Mouse (Mus musculus): Measurements from ENCODE around the gene Fam198b. TPM values are rescaled to one million over a fixed set of nuclear protein-coding genes. Genes with fewer than 3 reads are reported as not detected.

Fam198b gene
- polyA plus RNA-seq, 1 experiment from 2014 or later: 6.0 TPM

GRCm38 (mm10) chr3:79916185-79916584 lies 31.9 kb downstream of the Fam198b start:
- Histone ChIP-seq H3K4me3 (ENCODE audit: low read depth, low read length) (no peak overlapping the region), H3K4me1 (ENCODE audit: control insufficient read depth, insufficient read depth, low read length) (no peaks in the 10 kb centered on the region), H3K27ac (replicated peaks; ENCODE audit: low read depth, low read length) (no peak overlapping the region), H3K9ac (ENCODE audit: low read length) (no peak overlapping the region), H3K27me3 (ENCODE audit: control insufficient read depth, insufficient read depth, low read length) (no peaks in the 10 kb centered on the region), H3K4me2 (ENCODE audit: low read depth, severe bottlenecking) (no peak overlapping the region), H3K36me3 (ENCODE audit: control insufficient read depth, insufficient read depth, low read length) (no peaks in the 10 kb centered on the region), H3K9me3 (ENCODE audit: control insufficient read depth, low read length) (no peaks in the 10 kb centered on the region)
- ATAC-seq (ENCODE audit: insufficient number of reproducible peaks, low FRiP score, low TSS enrichment, low read depth) (no peak), DNase-seq (ENCODE audit: low spot score) (no peak)
- 95% methylated on average over 5 of the region's 5 CpGs for WGBS

DNA sequence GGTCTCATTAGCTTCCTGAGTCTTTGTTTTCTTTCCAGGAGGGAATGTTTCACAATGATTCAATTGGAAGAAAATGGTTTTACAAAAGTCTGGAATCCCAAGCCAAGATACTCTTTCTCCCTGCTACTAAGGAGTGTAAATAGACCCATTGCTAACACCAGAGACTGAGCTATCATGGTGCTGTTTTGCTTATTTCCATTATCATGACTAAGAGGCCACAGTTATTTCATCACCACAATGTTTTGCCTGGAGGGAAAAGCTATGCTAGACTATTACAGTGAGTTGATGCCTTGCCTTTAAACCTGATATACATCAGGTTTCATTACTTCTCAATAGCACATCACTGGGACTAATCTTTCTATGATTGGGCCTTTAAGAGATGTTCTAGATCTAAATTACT lies 34.4 kb downstream of the Fam198b start:
- H3K27ac ChIP-seq (replicated peaks; ENCODE audit: low read depth, low read length): no peak overlapping the region
- H3K9ac ChIP-seq (ENCODE audit: low read length): no peak overlapping the region
- no peak overlapping the region for H3K4me2 ChIP-seq (ENCODE audit: low read depth, severe bottlenecking)
- no peaks in the 10 kb centered on the region for H3K27me3 ChIP-seq (ENCODE audit: control insufficient read depth, insufficient read depth, low read length)
- no peak for ATAC-seq (ENCODE audit: insufficient number of reproducible peaks, low FRiP score, low TSS enrichment, low read depth)
- H3K36me3 ChIP-seq (ENCODE audit: control insufficient read depth, insufficient read depth, low read length): no peaks in the 10 kb centered on the region
- H3K4me1 ChIP-seq (ENCODE audit: control insufficient read depth, insufficient read depth, low read length): no peaks in the 10 kb centered on the region
- no peak for DNase-seq (ENCODE audit: low spot score)
- no peak overlapping the region for H3K4me3 ChIP-seq (ENCODE audit: low read depth, low read length)
- no peaks in the 10 kb centered on the region for H3K9me3 ChIP-seq (ENCODE audit: control insufficient read depth, low read length)

DNA sequence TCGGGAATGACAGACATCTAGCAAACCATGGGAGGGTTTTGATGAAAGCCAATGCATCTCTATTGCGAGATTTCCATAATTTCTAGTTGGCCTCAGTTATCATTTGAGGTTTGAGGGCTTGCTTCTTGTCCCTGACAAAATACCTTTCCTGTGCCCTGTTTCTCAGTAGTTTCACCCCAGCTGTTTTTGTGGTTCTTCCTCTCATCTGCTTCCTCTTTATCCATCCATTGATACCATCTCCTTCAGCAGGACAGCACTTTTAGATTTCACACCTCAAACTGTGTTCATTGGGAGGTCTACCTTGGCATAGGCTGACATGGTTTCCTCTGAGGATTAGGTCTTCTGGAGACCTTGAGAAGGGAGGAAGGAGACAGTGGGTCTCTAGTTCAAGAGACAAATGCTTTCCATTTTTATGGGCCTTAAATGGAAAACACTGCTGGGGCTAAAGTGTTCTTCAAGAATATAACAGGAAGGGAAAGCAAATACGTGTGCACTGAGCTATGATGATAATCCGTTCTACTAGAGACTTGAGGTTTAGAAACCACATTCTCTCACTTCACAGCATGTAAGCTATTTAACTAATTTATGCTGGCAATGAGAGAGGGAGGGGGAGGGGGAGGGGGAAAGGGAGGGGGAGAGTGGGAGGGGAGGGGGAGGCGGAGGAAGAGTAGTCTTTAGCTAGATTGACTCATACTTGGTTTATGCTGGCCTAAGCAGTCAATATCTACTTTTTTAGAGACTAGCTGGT lies 41.8 kb downstream of the Fam198b start:
- DNase-seq (ENCODE audit: low spot score): no peak
- Histone ChIP-seq H3K4me1 (ENCODE audit: control insufficient read depth, insufficient read depth, low read length) (no peaks in the 10 kb centered on the region), H3K27me3 (ENCODE audit: control insufficient read depth, insufficient read depth, low read length) (no peaks in the 10 kb centered on the region), H3K4me3 (ENCODE audit: low read depth, low read length) (no peak overlapping the region), H3K9me3 (ENCODE audit: control insufficient read depth, low read length) (no peaks in the 10 kb centered on the region), H3K27ac (replicated peaks; ENCODE audit: low read depth, low read length) (no peak overlapping the region), H3K36me3 (ENCODE audit: control insufficient read depth, insufficient read depth, low read length) (no peaks in the 10 kb centered on the region), H3K4me2 (ENCODE audit: low read depth, severe bottlenecking) (no peak overlapping the region), H3K9ac (ENCODE audit: low read length) (no peak overlapping the region)
- no peak for ATAC-seq (ENCODE audit: insufficient number of reproducible peaks, low FRiP score, low TSS enrichment, low read depth)
- WGBS: 76% methylated on average over 5 of the region's 5 CpGs

GRCm38 (mm10) chr3:79927050-79927449 lies 42.7 kb downstream of the Fam198b start:
- no peak overlapping the region for H3K27ac ChIP-seq (replicated peaks; ENCODE audit: low read depth, low read length)
- no peaks in the 10 kb centered on the region for H3K36me3 ChIP-seq (ENCODE audit: control insufficient read depth, insufficient read depth, low read length)
- no peaks in the 10 kb centered on the region for H3K9me3 ChIP-seq (ENCODE audit: control insufficient read depth, low read length)
- ATAC-seq (ENCODE audit: insufficient number of reproducible peaks, low FRiP score, low TSS enrichment, low read depth) (no peak), DNase-seq (ENCODE audit: low spot score) (no peak)
- H3K4me3 ChIP-seq (ENCODE audit: low read depth, low read length): no peak overlapping the region
- WGBS: 81% methylated on average over 4 of the region's 4 CpGs
- H3K9ac ChIP-seq (ENCODE audit: low read length): no peak overlapping the region
- no peak overlapping the region for H3K4me2 ChIP-seq (ENCODE audit: low read depth, severe bottlenecking)
- no peaks in the 10 kb centered on the region for H3K4me1 ChIP-seq (ENCODE audit: control insufficient read depth, insufficient read depth, low read length)
- no peaks in the 10 kb centered on the region for H3K27me3 ChIP-seq (ENCODE audit: control insufficient read depth, insufficient read depth, low read length)

GRCm38 (mm10) chr3:79928409-79928808 lies 44.1 kb downstream of the Fam198b start:
- no peak overlapping the region for H3K4me3 ChIP-seq (ENCODE audit: low read depth, low read length)
- ATAC-seq (ENCODE audit: insufficient number of reproducible peaks, low FRiP score, low TSS enrichment, low read depth): no peak
- DNase-seq (ENCODE audit: low spot score): no peak
- H3K27ac ChIP-seq (replicated peaks; ENCODE audit: low read depth, low read length): no peak overlapping the region
- H3K36me3 ChIP-seq (ENCODE audit: control insufficient read depth, insufficient read depth, low read length): no peaks in the 10 kb centered on the region
- 90% methylated on average over 5 of the region's 5 CpGs for WGBS
- H3K9ac ChIP-seq (ENCODE audit: low read length): no peak overlapping the region
- no peaks in the 10 kb centered on the region for H3K4me1 ChIP-seq (ENCODE audit: control insufficient read depth, insufficient read depth, low read length)
- no peaks in the 10 kb centered on the region for H3K27me3 ChIP-seq (ENCODE audit: control insufficient read depth, insufficient read depth, low read length)
- H3K4me2 ChIP-seq (ENCODE audit: low read depth, severe bottlenecking): no peak overlapping the region
- H3K9me3 ChIP-seq (ENCODE audit: control insufficient read depth, low read length): no peaks in the 10 kb centered on the region

- no peak for ATAC-seq (ENCODE audit: insufficient number of reproducible peaks, low FRiP score, low TSS enrichment, low read depth)
- no peak overlapping the region for H3K4me3 ChIP-seq (ENCODE audit: low read depth, low read length)
- no peak overlapping the region for H3K9ac ChIP-seq (ENCODE audit: low read length)
- no peaks in the 10 kb centered on the region for H3K4me1 ChIP-seq (ENCODE audit: control insufficient read depth, insufficient read depth, low read length)
- no peaks in the 10 kb centered on the region for H3K36me3 ChIP-seq (ENCODE audit: control insufficient read depth, insufficient read depth, low read length)
- no peak overlapping the region for H3K27ac ChIP-seq (replicated peaks; ENCODE audit: low read depth, low read length)
- H3K27me3 ChIP-seq (ENCODE audit: control insufficient read depth, insufficient read depth, low read length): no peaks in the 10 kb centered on the region
- no peak overlapping the region for H3K4me2 ChIP-seq (ENCODE audit: low read depth, severe bottlenecking)
- 66% methylated on average over 7 of the region's 7 CpGs for WGBS
- no peaks in the 10 kb centered on the region for H3K9me3 ChIP-seq (ENCODE audit: control insufficient read depth, low read length)
- no peak for DNase-seq (ENCODE audit: low spot score)
Observed at GRCm38 (mm10) chr3:79930141-79930744, 45.9 kb downstream of the Fam198b start.

GRCm38 (mm10) chr3:79936213-79936612 lies 51.9 kb downstream of the Fam198b start:
- peak; percentile 65 for DNase-seq (ENCODE audit: low spot score)
- H3K4me1 ChIP-seq (ENCODE audit: control insufficient read depth, insufficient read depth, low read length): peaks cover 5% of the 10 kb centered on the region; the same call in 1 of the 2 replicates
- no peak overlapping the region for H3K4me3 ChIP-seq (ENCODE audit: low read depth, low read length)
- WGBS: 27% methylated on average over 6 of the region's 6 CpGs
- no peak overlapping the region for H3K27ac ChIP-seq (replicated peaks; ENCODE audit: low read depth, low read length)
- no peak overlapping the region for H3K9ac ChIP-seq (ENCODE audit: low read length)
- H3K9me3 ChIP-seq (ENCODE audit: control insufficient read depth, low read length): no peaks in the 10 kb centered on the region
- no peak overlapping the region for H3K4me2 ChIP-seq (ENCODE audit: low read depth, severe bottlenecking)
- peak; percentile 71; the same call in 1 of the 2 replicates for ATAC-seq (ENCODE audit: insufficient number of reproducible peaks, low FRiP score, low TSS enrichment, low read depth)
- no peaks in the 10 kb centered on the region for H3K27me3 ChIP-seq (ENCODE audit: control insufficient read depth, insufficient read depth, low read length)
- H3K36me3 ChIP-seq (ENCODE audit: control insufficient read depth, insufficient read depth, low read length): no peaks in the 10 kb centered on the region

GRCm38 (mm10) chr3:79936730-79937447 lies 52.6 kb downstream of the Fam198b start:
- 71% methylated on average over 3 of the region's 3 CpGs for WGBS
- Histone ChIP-seq H3K9ac (ENCODE audit: low read length) (no peak overlapping the region), H3K36me3 (ENCODE audit: control insufficient read depth, insufficient read depth, low read length) (no peaks in the 10 kb centered on the region), H3K4me2 (ENCODE audit: low read depth, severe bottlenecking) (no peak overlapping the region), H3K9me3 (ENCODE audit: control insufficient read depth, low read length) (no peaks in the 10 kb centered on the region), H3K4me3 (ENCODE audit: low read depth, low read length) (no peak overlapping the region), H3K4me1 (ENCODE audit: control insufficient read depth, insufficient read depth, low read length) (peaks cover 5% of the 10 kb centered on the region; the same call in 1 of the 2 replicates), H3K27ac (replicated peaks; ENCODE audit: low read depth, low read length) (no peak overlapping the region), H3K27me3 (ENCODE audit: control insufficient read depth, insufficient read depth, low read length) (no peaks in the 10 kb centered on the region)
- DNase-seq (ENCODE audit: low spot score) (no peak), ATAC-seq (ENCODE audit: insufficient number of reproducible peaks, low FRiP score, low TSS enrichment, low read depth) (no peak)

Measured in limb, embryonic 11.5 days (tissue).